Mouse (Mus musculus) intestine, embryonic 16.5 days (tissue): Measurements from ENCODE around the gene Mapk9. TPM values are rescaled to one million over a fixed set of nuclear protein-coding genes. Genes with fewer than 3 reads are reported as not detected.
A peak's percentile ranks its signal among the peaks of the same experiment; 100 is the strongest.

Experiments
- ATAC-seq: fragments of 200-750 bp; cut with Nextera tagmentation; 2 replicates; pipeline ENCODE4 v1.8.0; 2017; ENCODE audit warnings: moderate TSS enrichment, moderate library complexity
- H3K27ac ChIP-seq: fragments of 300-500 bp; sonication (generic); 2 replicates; pipeline ENCODE4 v1.5.1; 2014; ENCODE audit warnings: mild to moderate bottlenecking, low read length
- H3K27me3 ChIP-seq: fragments of 300-500 bp; sonication (generic); replicated peaks from 2 replicates; pipeline ENCODE4 v1.6.1; 2014; ENCODE audit warnings: low read length, control low read depth, mixed read lengths; ENCODE audit not compliant: control insufficient read depth, insufficient read depth
- H3K36me3 ChIP-seq: fragments of 300-500 bp; sonication (generic); 2 replicates; pipeline ENCODE4 v1.6.1; 2014; ENCODE audit warnings: low read length, control low read depth; ENCODE audit not compliant: control insufficient read depth, insufficient read depth
- H3K4me1 ChIP-seq: fragments of 300-500 bp; sonication (generic); 2 replicates; pipeline ENCODE4 v1.6.1; 2014; ENCODE audit warnings: low read length, control low read depth, mixed read lengths; ENCODE audit not compliant: control insufficient read depth, insufficient read depth
- H3K4me2 ChIP-seq: fragments of 300-500 bp; sonication (generic); 2 replicates; pipeline ENCODE4 v1.6.1; 2014; ENCODE audit warnings: low read depth, low read length, control low read depth
- H3K4me3 ChIP-seq: fragments of 300-500 bp; sonication (generic); 2 replicates; pipeline ENCODE4 v1.5.1; 2014; ENCODE audit warnings: mild to moderate bottlenecking, low read length
- H3K9ac ChIP-seq: fragments of 300-500 bp; sonication (generic); 2 replicates; pipeline ENCODE4 v1.6.1; 2014; ENCODE audit warnings: low read depth, low read length
- H3K9me3 ChIP-seq: fragments of 300-500 bp; sonication (generic); 2 replicates; pipeline ENCODE4 v1.6.1; 2016; ENCODE audit warnings: low read length, control low read depth; ENCODE audit not compliant: control insufficient read depth
- WGBS: fragments of 180-500 bp; shearing (Covaris S2); extraction: QIAGEN DNeasy Blood & Tissue Kit; methylation state at CpG from one replicate; pipeline ENCODE4 v1.1.7; 2014; 5-methylcytosine and 5-hydroxymethylcytosine counted together
- polyA plus RNA-seq: library from polyadenylated mRNA; unstranded; fragments of >200 nt; fragmentation: Nextera tagmentation; extraction: Ambion mirVana; gene quantifications from 2 replicates; pipeline ENCODE4 v1.2.1, GENCODE M21; 2015

Gene Mapk9
- polyA plus RNA-seq, 1 experiment from 2014 or later, result 26.6 TPM

GRCm38 (mm10) chr11:49869762-49870161 lies 23.2 kb downstream of the Mapk9 start:
- no peak overlapping the region for H3K4me2 ChIP-seq
- H3K4me3 ChIP-seq, result no peak overlapping the region
- ATAC-seq, result 0 out of 2 replicates have a peak, but pooled peaks have one; percentile 46
- no peaks in the 10 kb centered on the region for H3K9me3 ChIP-seq
- H3K27ac ChIP-seq, result no peak overlapping the region
- 0 out of 2 replicates have a peak, but pooled peaks cover 5% of the 10 kb centered on the region for H3K36me3 ChIP-seq
- no peaks in the 10 kb centered on the region for H3K27me3 ChIP-seq
- no peaks in the 10 kb centered on the region for H3K4me1 ChIP-seq
- no peak overlapping the region for H3K9ac ChIP-seq

GRCm38 (mm10) chr11:49871914-49872313 lies 25.4 kb downstream of the Mapk9 start:
- Histone ChIP-seq H3K4me3 (no peak overlapping the region), H3K27ac (no peak overlapping the region), H3K9me3 (no peaks in the 10 kb centered on the region), H3K36me3 (0 out of 2 replicates have a peak, but pooled peaks cover 5% of the 10 kb centered on the region), H3K4me1 (no peaks in the 10 kb centered on the region; the same call in 1 of the 2 replicates), H3K9ac (no peak overlapping the region), H3K4me2 (no peak overlapping the region), H3K27me3 (no peaks in the 10 kb centered on the region)
- WGBS, result 49% methylated on average over 6 of the region's 6 CpGs
- no peak for ATAC-seq

- H3K36me3 ChIP-seq, result 0 out of 2 replicates have a peak, but pooled peaks cover 5% of the 10 kb centered on the region
- H3K4me2 ChIP-seq, result no peak overlapping the region
- ATAC-seq, result no peak
- no peaks in the 10 kb centered on the region; the same call in 1 of the 2 replicates for H3K4me1 ChIP-seq
- no peak overlapping the region for H3K9ac ChIP-seq
- H3K27me3 ChIP-seq, result no peaks in the 10 kb centered on the region
- H3K4me3 ChIP-seq, result no peak overlapping the region
- 94% methylated on average over 6 of the region's 6 CpGs for WGBS
- H3K27ac ChIP-seq, result no peak overlapping the region
- H3K9me3 ChIP-seq, result no peaks in the 10 kb centered on the region
Observed at GRCm38 (mm10) chr11:49872779-49873178, 26.2 kb downstream of the Mapk9 start.

GRCm38 (mm10) chr11:49876948-49877817 lies 30.6 kb downstream of the Mapk9 start:
- H3K36me3 ChIP-seq, result peaks cover 2% of the 10 kb centered on the region; the same call in 1 of the 2 replicates
- 78% methylated on average over 8 of the region's 8 CpGs for WGBS
- H3K27ac ChIP-seq, result no peak overlapping the region
- H3K27me3 ChIP-seq, result no peaks in the 10 kb centered on the region
- H3K4me3 ChIP-seq, result no peak overlapping the region
- no peak overlapping the region for H3K4me2 ChIP-seq
- no peak overlapping the region; the same call in 1 of the 2 replicates for H3K9ac ChIP-seq
- H3K4me1 ChIP-seq, result peaks cover 6% of the 10 kb centered on the region
- H3K9me3 ChIP-seq, result no peaks in the 10 kb centered on the region
- ATAC-seq, result no peak

GRCm38 (mm10) chr11:49879950-49880642 lies 33.5 kb downstream of the Mapk9 start:
- peaks cover 5% of the 10 kb centered on the region; the same call in 1 of the 2 replicates for H3K36me3 ChIP-seq
- no peak overlapping the region; the same call in 1 of the 2 replicates for H3K27ac ChIP-seq
- WGBS, result 67% methylated on average over 3 of the region's 3 CpGs
- H3K4me1 ChIP-seq, result peaks cover 6% of the 10 kb centered on the region
- H3K9ac ChIP-seq, result no peak overlapping the region
- no peak overlapping the region for H3K4me2 ChIP-seq
- peak; percentile 40; the same call in 1 of the 2 replicates for ATAC-seq
- H3K9me3 ChIP-seq, result no peaks in the 10 kb centered on the region
- no peaks in the 10 kb centered on the region for H3K27me3 ChIP-seq
- H3K4me3 ChIP-seq, result no peak overlapping the region

GRCm38 (mm10) chr11:49883394-49883793 lies 36.8 kb downstream of the Mapk9 start:
- no peak overlapping the region for H3K4me2 ChIP-seq
- H3K4me3 ChIP-seq, result no peak overlapping the region
- no peak for ATAC-seq
- H3K9me3 ChIP-seq, result no peaks in the 10 kb centered on the region
- no peaks in the 10 kb centered on the region for H3K27me3 ChIP-seq
- H3K36me3 ChIP-seq, result peaks cover 5% of the 10 kb centered on the region; the same call in 1 of the 2 replicates
- H3K27ac ChIP-seq, result no peak overlapping the region
- H3K9ac ChIP-seq, result no peak overlapping the region
- H3K4me1 ChIP-seq, result peaks cover 6% of the 10 kb centered on the region; the same call in 1 of the 2 replicates
- WGBS, result 92% methylated on average over 3 of the region's 3 CpGs

GRCm38 (mm10) chr11:49888469-49888868 lies 41.9 kb downstream of the Mapk9 start:
- Histone ChIP-seq H3K9ac (no peak overlapping the region), H3K4me3 (no peak overlapping the region), H3K27me3 (no peaks in the 10 kb centered on the region), H3K9me3 (no peaks in the 10 kb centered on the region), H3K4me1 (no peaks in the 10 kb centered on the region), H3K4me2 (no peak overlapping the region), H3K36me3 (no peaks in the 10 kb centered on the region), H3K27ac (no peak overlapping the region)
- ATAC-seq, result no peak
- WGBS, result 84% methylated on average over 5 of the region's 5 CpGs

GRCm38 (mm10) chr11:49891993-49892392 lies 45.4 kb downstream of the Mapk9 start:
- no peak overlapping the region for H3K4me3 ChIP-seq
- 93% methylated on average over 5 of the region's 5 CpGs for WGBS
- no peaks in the 10 kb centered on the region for H3K27me3 ChIP-seq
- no peaks in the 10 kb centered on the region for H3K36me3 ChIP-seq
- H3K27ac ChIP-seq, result no peak overlapping the region
- no peak overlapping the region for H3K4me2 ChIP-seq
- H3K9me3 ChIP-seq, result no peaks in the 10 kb centered on the region
- no peak for ATAC-seq
- H3K9ac ChIP-seq, result no peak overlapping the region
- no peaks in the 10 kb centered on the region for H3K4me1 ChIP-seq

GRCm38 (mm10) chr11:49893806-49894205 lies 47.3 kb downstream of the Mapk9 start:
- Histone ChIP-seq H3K4me3 (no peak overlapping the region), H3K36me3 (no peaks in the 10 kb centered on the region), H3K27ac (no peak overlapping the region), H3K9me3 (no peaks in the 10 kb centered on the region), H3K4me2 (no peak overlapping the region), H3K9ac (no peak overlapping the region), H3K27me3 (no peaks in the 10 kb centered on the region), H3K4me1 (no peaks in the 10 kb centered on the region)
- WGBS, result 72% methylated on average over 11 of the region's 11 CpGs
- no peak for ATAC-seq
